Mouse (Mus musculus): ENCODE measurements around the gene Hyls1. TPM values are rescaled to one million over a fixed set of nuclear protein-coding genes. Genes with fewer than 3 reads are reported as not detected.

Gene Hyls1
- polyA plus RNA-seq, 1 experiment from 2014 or later, result 5.0 TPM

DNA sequence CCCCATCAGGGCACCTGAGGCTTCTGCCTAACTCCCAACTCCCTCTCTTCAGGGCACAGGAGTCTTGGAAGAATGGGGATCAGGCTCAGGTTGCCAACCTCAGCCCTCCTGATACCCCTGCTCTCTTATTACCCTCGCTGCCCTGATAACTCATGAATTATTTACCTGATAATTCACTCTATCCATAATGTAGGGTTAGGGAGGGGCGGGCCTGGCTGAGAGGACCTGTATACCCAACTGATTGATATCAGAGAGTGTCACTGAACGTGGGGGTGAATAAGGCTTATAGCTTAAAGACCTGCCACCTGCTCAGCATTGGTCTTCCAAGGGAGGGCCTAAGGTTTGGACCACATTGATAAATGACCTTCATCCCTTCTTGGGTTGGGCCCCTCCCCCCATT is 52.0 kb downstream of the Hyls1 start, which contains the start of gene Gm1113:
Gene Gm1113, minus strand, starts transcription at position 101 of the 400 bp plus-strand sequence.
- Histone ChIP-seq H3K36me3 (ENCODE audit: insufficient read depth, low read length) (no peaks in the 10 kb centered on the region), H3K4me2 (replicated peaks; ENCODE audit: low read depth, low read length) (no peak within 1 kb of the TSS), H3K9ac (replicated peaks; ENCODE audit: low read depth) (no peak within 1 kb of the TSS), H3K27me3 (replicated peaks; ENCODE audit: insufficient read depth, low read length) (no peaks in the 10 kb centered on the region), H3K4me1 (ENCODE audit: insufficient read depth, low read depth, low read length) (no peaks in the 10 kb centered on the region), H3K4me3 (ENCODE audit: low read depth, low read length) (no peak within 1 kb of the TSS), H3K27ac (ENCODE audit: low read length) (no peak within 1 kb of the TSS), H3K9me3 (ENCODE audit: low read length) (no peaks in the 10 kb centered on the region)
- WGBS, result 74% methylated on average over 3 of the region's 3 CpGs
- no peak for ATAC-seq
- no peak for TF ChIP-seq EP300 (IDR thresholded peaks at IDR 0.05)
- TF ChIP-seq CTCF (IDR thresholded peaks at IDR 0.05), result no peak
- DNase-seq (ENCODE audit: low spot score), result no peak

GRCm38 (mm10) chr9:35516711-35517110 is 53.5 kb downstream of the Hyls1 start:
- Histone ChIP-seq H3K9me3 (ENCODE audit: low read length) (no peaks in the 10 kb centered on the region), H3K27me3 (replicated peaks; ENCODE audit: insufficient read depth, low read length) (no peaks in the 10 kb centered on the region), H3K36me3 (ENCODE audit: insufficient read depth, low read length) (no peaks in the 10 kb centered on the region), H3K4me3 (ENCODE audit: low read depth, low read length) (no peak overlapping the region), H3K27ac (ENCODE audit: low read length) (no peak overlapping the region), H3K9ac (replicated peaks; ENCODE audit: low read depth) (no peak overlapping the region), H3K4me2 (replicated peaks; ENCODE audit: low read depth, low read length) (no peak overlapping the region), H3K4me1 (ENCODE audit: insufficient read depth, low read depth, low read length) (no peaks in the 10 kb centered on the region)
- 86% methylated on average over 16 of the region's 16 CpGs for WGBS
- TF ChIP-seq EP300 (IDR thresholded peaks at IDR 0.05) (no peak), CTCF (IDR thresholded peaks at IDR 0.05) (no peak)
- DNase-seq (ENCODE audit: low spot score) (no peak), ATAC-seq (no peak)

- no peak for ATAC-seq
- 73% methylated on average over 5 of the region's 5 CpGs for WGBS
Observed at GRCm38 (mm10) chr9:35516182-35516581, 54.0 kb downstream of the Hyls1 start.

GRCm38 (mm10) chr9:35513900-35514299 is 56.3 kb downstream of the Hyls1 start:
- ATAC-seq (no peak), DNase-seq (ENCODE audit: low spot score) (no peak)
- TF ChIP-seq EP300 (IDR thresholded peaks at IDR 0.05) (no peak), CTCF (IDR thresholded peaks at IDR 0.05) (no peak)
- H3K4me1 ChIP-seq (ENCODE audit: insufficient read depth, low read depth, low read length), result no peaks in the 10 kb centered on the region
- no peak overlapping the region for H3K27ac ChIP-seq (ENCODE audit: low read length)
- 89% methylated on average over 4 of the region's 4 CpGs for WGBS
- no peak overlapping the region for H3K4me2 ChIP-seq (replicated peaks; ENCODE audit: low read depth, low read length)
- H3K27me3 ChIP-seq (replicated peaks; ENCODE audit: insufficient read depth, low read length), result no peaks in the 10 kb centered on the region
- no peak overlapping the region for H3K4me3 ChIP-seq (ENCODE audit: low read depth, low read length)
- no peak overlapping the region for H3K9ac ChIP-seq (replicated peaks; ENCODE audit: low read depth)
- H3K36me3 ChIP-seq (ENCODE audit: insufficient read depth, low read length), result no peaks in the 10 kb centered on the region
- H3K9me3 ChIP-seq (ENCODE audit: low read length), result no peaks in the 10 kb centered on the region

More at GRCm38 (mm10) chr9:35516182-35516581, 54.0 kb downstream of the Hyls1 start:
- H3K4me2 ChIP-seq (replicated peaks; ENCODE audit: low read depth, low read length), result no peak overlapping the region
- no peaks in the 10 kb centered on the region for H3K4me1 ChIP-seq (ENCODE audit: insufficient read depth, low read depth, low read length)
- H3K36me3 ChIP-seq (ENCODE audit: insufficient read depth, low read length), result no peaks in the 10 kb centered on the region
- H3K9ac ChIP-seq (replicated peaks; ENCODE audit: low read depth), result no peak overlapping the region
- no peak overlapping the region for H3K27ac ChIP-seq (ENCODE audit: low read length)
- no peak for DNase-seq (ENCODE audit: low spot score)
- no peak overlapping the region for H3K4me3 ChIP-seq (ENCODE audit: low read depth, low read length)
- no peaks in the 10 kb centered on the region for H3K9me3 ChIP-seq (ENCODE audit: low read length)
- H3K27me3 ChIP-seq (replicated peaks; ENCODE audit: insufficient read depth, low read length), result no peaks in the 10 kb centered on the region
- TF ChIP-seq CTCF (IDR thresholded peaks at IDR 0.05), result no peak
- no peak for TF ChIP-seq EP300 (IDR thresholded peaks at IDR 0.05)

Other genes with a start within 250 kb of the Hyls1 start
- 1.2 and 1.3 TPM in 2 replicates for gene Cdon, start 149.3 kb downstream of the Hyls1 start, polyA plus RNA-seq (2015; fragmentation: Nextera tagmentation; extraction: Ambion mirVana)
- gene Gm1113, start 52.1 kb downstream of the Hyls1 start, polyA plus RNA-seq (2015; fragmentation: Nextera tagmentation; extraction: Ambion mirVana), result not detected in 2 replicates
- gene Ddx25, start 11.9 kb downstream of the Hyls1 start, polyA plus RNA-seq (2015; fragmentation: Nextera tagmentation; extraction: Ambion mirVana), result 0.07 and 0.10 TPM in 2 replicates
- 7.3 and 8.5 TPM in 2 replicates for gene Pus3, start 11.8 kb downstream of the Hyls1 start, polyA plus RNA-seq (2015; fragmentation: Nextera tagmentation; extraction: Ambion mirVana)
- gene Pate2, start 114 bp downstream of the Hyls1 start, polyA plus RNA-seq (2015; fragmentation: Nextera tagmentation; extraction: Ambion mirVana), result 0.06 and 0.10 TPM in 2 replicates
- not detected in 2 replicates for gene Pate4, start 41.5 kb upstream of the Hyls1 start, polyA plus RNA-seq (2015; fragmentation: Nextera tagmentation; extraction: Ambion mirVana)
- gene Pate3, start 77.8 kb upstream of the Hyls1 start, polyA plus RNA-seq (2015; fragmentation: Nextera tagmentation; extraction: Ambion mirVana), result not detected in 2 replicates
- not detected in 2 replicates for gene Pate1, start 117.0 kb upstream of the Hyls1 start, polyA plus RNA-seq (2015; fragmentation: Nextera tagmentation; extraction: Ambion mirVana)
- not detected in 2 replicates for gene Gm17677, start 170.7 kb upstream of the Hyls1 start, polyA plus RNA-seq (2015; fragmentation: Nextera tagmentation; extraction: Ambion mirVana)
- gene Gm17727, start 207.7 kb upstream of the Hyls1 start, polyA plus RNA-seq (2015; fragmentation: Nextera tagmentation; extraction: Ambion mirVana), result not detected in 2 replicates
- gene Gm27235, start 219.7 kb upstream of the Hyls1 start, polyA plus RNA-seq (2015; fragmentation: Nextera tagmentation; extraction: Ambion mirVana), result not detected in 2 replicates
- not detected in 2 replicates for gene D730048I06Rik, start 219.7 kb upstream of the Hyls1 start, polyA plus RNA-seq (2015; fragmentation: Nextera tagmentation; extraction: Ambion mirVana)